Mouse (Mus musculus): Measurements from ENCODE around the gene Mrgpra4.

The Mrgpra4 gene

DNA sequence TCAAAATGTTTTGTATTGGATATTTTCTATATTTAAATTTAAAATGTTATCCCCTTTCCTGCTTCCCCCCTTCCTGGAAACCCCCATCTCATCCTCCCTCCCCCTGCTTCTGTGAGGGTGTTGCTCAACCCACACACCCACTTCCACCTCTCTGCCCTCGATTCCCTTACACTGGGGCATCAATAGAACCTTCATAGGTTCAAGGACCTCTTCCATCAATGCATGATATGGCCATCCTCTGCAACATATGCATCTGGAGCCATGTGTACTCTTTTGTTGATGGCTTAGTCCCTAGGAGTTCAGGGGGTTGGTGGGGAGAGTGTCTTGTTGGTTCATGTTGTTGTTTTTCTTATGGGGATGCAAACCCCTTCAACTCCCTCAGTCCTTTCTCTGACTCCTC is at the start of gene Mrgpra4:
Mrgpra4 (minus strand) TSS at position 101 of the 400 bp plus-strand sequence.
- DNase-seq, result no peak

DNA sequence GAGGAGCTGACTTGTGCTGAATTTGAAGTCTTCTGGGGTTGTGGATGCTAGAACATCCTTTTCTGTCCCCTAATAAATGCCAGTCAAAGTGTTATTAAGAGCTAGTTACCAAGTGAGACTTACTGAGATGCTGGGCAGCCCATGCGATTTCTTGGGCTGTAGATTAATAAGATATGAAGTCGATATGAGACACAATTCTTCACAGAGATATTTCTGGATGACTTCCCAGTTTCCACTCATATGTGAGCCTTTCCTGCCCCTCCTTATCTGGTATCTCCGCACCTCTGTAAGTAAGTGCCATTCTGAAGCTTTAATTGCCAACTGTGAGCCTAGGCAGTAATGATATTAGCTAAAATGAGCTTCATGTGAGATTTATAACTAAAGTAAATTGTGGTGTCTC is 45.6 kb upstream of the Mrgpra4 start, which contains the start of gene Mrgprx1:
Mrgprx1 (minus strand) TSS at position 101 of the 400 bp plus-strand sequence.
- DNase-seq, result no peak

DNA sequence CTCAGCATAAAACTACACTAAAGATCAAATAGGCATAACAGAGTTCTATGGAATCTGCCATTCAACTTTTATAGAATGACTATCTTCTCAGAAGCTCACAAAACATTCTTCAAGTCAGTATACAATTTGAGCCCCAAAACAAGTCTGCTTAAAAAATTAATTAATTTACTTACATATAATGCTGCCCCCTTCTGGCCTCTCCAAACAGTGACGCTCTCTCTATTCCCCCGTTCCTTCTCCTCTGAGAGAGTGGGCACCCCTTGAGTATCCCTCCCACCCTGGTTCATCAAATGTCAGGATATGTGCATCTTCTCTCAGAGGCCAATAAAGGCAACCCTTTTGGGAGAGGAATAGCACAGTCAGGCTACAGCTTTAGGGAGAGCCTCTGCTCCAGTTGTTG is 36.0 kb upstream of the Mrgpra4 start:
- no peak for DNase-seq

DNA sequence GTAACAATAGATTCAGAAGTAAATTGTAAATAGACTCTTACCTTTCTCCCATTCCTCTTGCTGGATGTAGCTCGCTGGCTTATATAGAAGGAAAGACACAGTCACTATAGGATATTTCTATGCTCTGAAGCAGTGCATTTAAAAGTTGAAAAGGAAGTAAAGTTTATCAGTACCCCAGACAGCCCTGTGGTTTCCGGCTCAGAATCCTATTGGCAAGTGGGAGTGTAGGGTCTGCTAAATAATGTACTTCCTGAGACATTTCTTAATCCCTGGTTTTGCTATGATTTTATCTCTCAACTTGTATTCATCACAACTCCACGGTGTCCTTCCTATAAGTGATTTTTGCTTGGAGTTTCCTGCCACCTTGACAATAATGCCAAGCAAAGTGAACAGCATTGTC is 13.8 kb upstream of the Mrgpra4 start:
- DNase-seq, result no peak

DNA sequence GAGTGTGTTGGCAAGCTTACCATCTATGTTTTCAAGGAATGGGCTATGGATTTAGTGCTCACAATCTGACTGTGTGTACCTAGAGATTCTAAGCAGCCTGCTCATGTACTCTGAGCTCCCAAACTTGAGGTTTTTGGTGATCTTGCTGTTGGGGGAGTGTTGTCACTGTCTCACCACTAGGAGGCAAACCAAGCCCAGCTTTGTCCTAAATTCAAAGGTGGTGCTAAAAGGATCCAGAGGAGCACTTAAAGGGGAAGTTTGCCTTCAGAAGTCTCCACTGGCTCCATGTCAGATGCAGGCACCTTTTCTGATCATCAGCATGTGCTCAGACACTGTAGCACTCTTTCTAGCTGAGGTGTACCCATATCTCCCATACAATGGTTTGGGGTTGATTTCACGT is 4.9 kb upstream of the Mrgpra4 start:
- no peak for DNase-seq

Data from cerebellum, postnatal 14 days (tissue).